Mouse (Mus musculus): Measurements from ENCODE around the gene Olfr30.

DNA sequence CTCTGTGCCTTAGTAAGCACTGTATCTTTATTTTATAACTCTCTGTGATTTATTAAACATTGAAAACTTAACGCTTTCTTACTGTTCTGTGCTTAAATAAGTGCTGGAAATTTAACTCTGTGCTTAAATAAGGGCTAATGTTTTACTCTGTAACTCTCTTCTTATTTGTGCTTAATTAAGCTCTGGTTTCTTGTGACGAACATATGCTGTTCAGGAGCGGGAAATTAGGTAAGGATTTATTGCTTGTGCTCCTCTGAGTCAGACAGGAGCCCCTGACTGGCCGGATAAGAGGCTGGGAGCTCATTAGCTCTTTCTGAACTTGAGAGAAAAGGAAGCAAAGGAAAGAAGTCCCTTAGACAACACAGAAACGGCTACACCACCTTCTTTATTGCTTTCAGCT is 24.2 kb downstream of the Olfr30 start:
- no peak for TF ChIP-seq GATA1 (IDR thresholded peaks at IDR 0.05; ENCODE audit: borderline replicate concordance, low read length)
- TF ChIP-seq FLI1 (IDR thresholded peaks at IDR 0.05; ENCODE audit: low read length): no peak

Data from megakaryocyte, embryonic 14.5 days (primary cell).